Mouse (Mus musculus) T-cell, adult 2 months (primary cell): ENCODE data around the gene Zfp668.
"Not testable (repeated sequence)": the region's sequence is repeated elsewhere in the genome, so short reads cannot be mapped to it uniquely, and the experiment has no call there.

Source experiments
- DNase-seq: peaks from one replicate; pipeline ENCODE4 v3.0.0; 2022; ENCODE audit warnings: low spot score

Gene Zfp668

GRCm38 (mm10) chr7:127841340-127842000, 35.2 kb downstream of the Zfp668 start:
- peak; percentile 95 for DNase-seq

GRCm38 (mm10) chr7:127840886-127841285, 35.7 kb downstream of the Zfp668 start:
- DNase-seq = peak; percentile 61

GRCm38 (mm10) chr7:127840031-127840430, 36.6 kb downstream of the Zfp668 start:
- DNase-seq = not testable (repeated sequence)

- DNase-seq = not testable (repeated sequence)
These were observed 38.8 kb downstream of the Zfp668 start for GRCm38 (mm10) chr7:127837878-127838277.

DNA sequence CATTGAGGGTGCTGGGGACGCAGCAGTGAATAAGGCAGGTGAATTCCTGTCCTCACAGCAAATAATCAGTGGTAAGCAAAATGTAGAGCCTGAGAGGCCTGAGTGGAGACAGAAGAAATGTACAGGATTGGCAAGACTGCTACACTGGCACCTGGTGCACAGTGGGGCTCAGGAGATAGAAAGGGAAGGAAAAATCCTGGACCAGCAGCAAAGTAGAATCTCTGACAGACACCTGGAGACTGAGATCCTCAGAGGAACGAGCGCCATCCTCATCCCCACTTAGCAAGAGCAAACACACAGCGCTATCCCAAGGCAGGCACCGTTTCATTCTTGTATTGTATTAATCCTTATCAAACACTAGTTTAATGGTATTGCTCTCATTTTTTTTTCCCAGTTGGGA, 39.2 kb downstream of the Zfp668 start:
- no peak for DNase-seq

DNA sequence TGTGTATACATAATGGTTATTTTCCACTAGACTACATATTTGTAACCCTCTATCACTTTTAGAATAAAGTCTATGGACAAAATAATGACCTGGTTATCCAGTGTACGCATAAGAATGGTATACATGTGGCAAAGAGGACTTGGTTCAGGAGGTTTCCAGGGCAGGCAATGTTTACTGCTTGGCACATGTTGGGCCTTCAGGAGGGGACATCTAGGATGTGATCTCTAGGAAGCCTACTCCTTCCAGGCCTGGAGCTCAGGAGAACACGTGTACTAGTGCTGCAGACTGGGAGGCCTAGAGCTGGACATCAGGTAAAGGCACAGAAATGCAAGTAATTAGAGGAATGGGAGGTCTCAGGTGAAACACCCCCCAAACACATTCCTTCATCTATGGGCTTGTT, 41.1 kb downstream of the Zfp668 start:
- no peak for DNase-seq

- DNase-seq = no peak
These were observed 52.3 kb downstream of the Zfp668 start, which contains the start of the genes Stx4a and Stx1b for GRCm38 (mm10) chr7:127824176-127824871. Gene Stx4a (plus strand): TSS chr7:127824294. Gene Stx1b (minus strand): TSS chr7:127824549.

- no peak for DNase-seq
These were observed 53.1 kb downstream of the Zfp668 start for GRCm38 (mm10) chr7:127823236-127824171.

DNA sequence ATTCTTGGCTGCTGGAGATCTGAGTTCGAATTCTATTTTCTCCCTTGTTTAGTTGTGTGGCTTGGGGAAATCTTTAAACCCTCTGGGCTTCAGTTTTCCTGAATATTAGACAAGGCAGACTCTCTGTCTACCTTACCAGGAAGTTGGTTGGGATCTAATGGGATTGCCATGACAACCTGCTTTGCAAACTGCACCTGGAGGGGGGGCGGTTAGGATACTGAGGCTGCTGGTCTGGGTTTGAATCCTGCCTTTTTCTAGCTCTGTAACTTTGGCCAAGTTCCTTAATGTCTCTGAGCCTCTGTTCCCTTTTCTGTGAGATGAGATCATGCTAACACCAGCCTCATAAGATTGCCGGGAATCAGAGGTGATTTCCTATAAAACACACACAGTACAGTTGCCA, 54.1 kb downstream of the Zfp668 start:
- DNase-seq = no peak

- DNase-seq = no peak
These were observed 55.7 kb downstream of the Zfp668 start for GRCm38 (mm10) chr7:127820836-127821509.

DNA sequence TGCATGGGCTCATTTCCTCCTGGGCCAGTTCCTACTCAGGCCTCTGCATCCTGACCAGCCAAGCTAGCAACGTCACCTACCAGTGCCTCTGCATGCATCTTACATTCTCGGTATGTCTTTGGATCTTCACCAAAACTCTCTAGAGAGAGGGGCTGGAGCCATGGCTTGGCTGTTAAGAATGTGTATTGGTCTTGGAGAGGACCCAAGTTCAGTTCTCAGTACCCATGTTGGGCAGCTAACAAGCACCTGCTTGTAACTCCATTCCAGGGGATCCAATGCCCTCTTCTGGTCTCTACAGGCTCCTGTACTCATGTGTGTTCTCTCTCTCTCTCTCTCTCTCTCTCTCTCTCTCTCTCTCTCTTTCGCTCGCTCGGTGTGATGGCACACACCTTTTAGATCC, 58.9 kb downstream of the Zfp668 start:
- no peak for DNase-seq

DNA sequence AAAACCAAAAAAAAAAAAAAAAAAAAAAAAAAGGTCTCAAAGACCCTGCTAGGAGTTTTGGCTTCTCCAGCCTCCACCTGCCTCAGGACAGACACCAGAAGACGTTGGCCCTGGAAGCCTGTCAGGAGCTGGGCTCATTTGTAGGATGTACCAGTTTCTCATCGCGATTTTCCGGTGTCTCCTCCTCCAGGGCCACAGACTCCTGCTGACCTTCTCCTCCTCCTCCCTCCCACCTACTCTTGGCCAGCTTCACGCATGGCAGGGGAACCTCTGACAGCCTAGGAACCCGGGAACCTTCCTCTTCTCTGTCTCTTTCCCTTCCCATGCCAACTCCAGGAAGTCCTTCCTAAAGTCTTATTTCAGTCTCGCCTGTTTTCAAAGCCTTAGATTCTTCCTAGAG, 59.6 kb downstream of the Zfp668 start:
- no peak for DNase-seq

- no peak for DNase-seq
These were observed 60.4 kb downstream of the Zfp668 start for GRCm38 (mm10) chr7:127815954-127816821.

GRCm38 (mm10) chr7:127815116-127815665, 61.4 kb downstream of the Zfp668 start:
- DNase-seq = no peak

DNA sequence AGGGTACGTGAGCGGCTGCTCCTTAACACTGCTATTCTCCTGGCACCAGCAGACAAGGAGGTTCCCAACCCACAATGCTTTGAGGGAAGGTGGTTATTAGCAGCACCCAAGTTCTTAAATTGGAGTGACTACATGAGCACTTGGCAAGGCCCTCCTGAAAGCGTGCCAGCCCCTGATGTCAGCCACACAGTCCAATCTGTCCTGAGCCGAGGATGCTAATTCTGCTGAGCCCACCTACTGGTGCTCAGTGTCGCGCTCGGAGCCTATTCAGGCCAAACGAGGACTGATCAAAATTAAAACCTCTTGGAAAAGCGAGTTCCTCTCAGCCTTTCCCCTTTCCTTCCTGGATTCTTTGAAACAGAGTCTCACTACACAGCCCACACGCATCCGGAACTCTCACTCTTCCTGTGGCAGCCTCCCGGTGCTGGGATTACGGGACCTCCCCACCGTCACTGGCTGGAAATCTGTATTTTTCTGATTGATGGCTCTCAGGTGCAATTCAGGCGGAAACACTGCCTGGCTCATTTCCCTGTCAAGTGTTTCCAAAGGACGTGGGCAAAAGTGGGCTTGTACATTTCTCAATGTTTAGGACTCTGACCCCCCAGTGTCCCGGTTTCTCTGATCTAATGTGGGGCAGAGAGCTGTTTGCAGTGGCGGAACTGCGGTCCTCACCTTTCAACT, 62.2 kb downstream of the Zfp668 start:
- DNase-seq = no peak

DNA sequence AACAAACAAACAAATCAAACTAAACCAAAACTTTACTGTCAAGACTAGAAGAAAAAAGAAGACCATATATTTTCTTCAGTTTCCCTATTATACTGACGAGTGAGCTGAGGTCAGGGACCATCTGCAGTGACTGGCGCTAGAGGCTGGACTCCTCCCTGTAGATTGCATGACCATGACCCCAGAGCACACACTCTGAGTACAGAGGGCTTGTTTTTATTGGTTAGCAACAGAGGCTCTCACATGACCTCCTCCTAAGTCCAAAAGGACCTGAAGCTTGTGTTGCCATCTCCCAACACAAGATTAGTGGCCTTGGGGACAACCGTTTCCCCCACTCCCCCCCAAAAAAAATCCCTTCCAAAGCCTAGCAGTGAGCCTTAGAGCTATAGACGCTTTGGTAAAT, 62.8 kb downstream of the Zfp668 start:
- DNase-seq = no peak
